Mouse (Mus musculus): ENCODE measurements around the gene Bpifb5. TPM values are rescaled to one million over a fixed set of nuclear protein-coding genes. Genes with fewer than 3 reads are reported as not detected.
"Not testable (repeated sequence)": the region's sequence is repeated elsewhere in the genome, so short reads cannot be mapped to it uniquely, and the experiment has no call there.

Bpifb5 gene
- total and polyA plus RNA-seq, 3 experiments = 0.11 TPM; not detected in 2

GRCm38 (mm10) chr2:154255770-154256169 lies 32.2 kb downstream of the Bpifb5 start:
- ATAC-seq (ENCODE audit: extremely low read depth, insufficient number of reproducible peaks, low FRiP score, poor library complexity, severe bottlenecking) = no peak
- Histone ChIP-seq H3K36me3 (replicated peaks) (no peaks in the 10 kb centered on the region), H3K27me3 (ENCODE audit: insufficient read depth, low read length) (no peaks in the 10 kb centered on the region), H3K4me3 (ENCODE audit: low read depth, low read length) (no peak overlapping the region), H3K9me3 (replicated peaks) (no peaks in the 10 kb centered on the region), H3K4me1 (ENCODE audit: insufficient read depth, low read depth, low read length) (no peaks in the 10 kb centered on the region)
- TF ChIP-seq GATA2 (IDR thresholded peaks at IDR 0.05; ENCODE audit: borderline replicate concordance, low read depth, low read length) (no peak), TAL1 (conservative IDR thresholded peaks at IDR 0.05; ENCODE audit: low read depth, low read length) (no peak)
- no peak for DNase-seq (ENCODE audit: low spot score)

GRCm38 (mm10) chr2:154257554-154257953 lies 34.0 kb downstream of the Bpifb5 start, which contains the start of gene Bpifb9a:
TSS of gene Bpifb9a (plus strand) at chr2:154257854.
- not testable (repeated sequence) for H3K4me3 ChIP-seq (ENCODE audit: low read depth, low read length); H3K4me1 ChIP-seq (ENCODE audit: insufficient read depth, low read depth, low read length); H3K36me3 ChIP-seq (replicated peaks); H3K27me3 ChIP-seq (ENCODE audit: insufficient read depth, low read length); DNase-seq (ENCODE audit: low spot score); ATAC-seq (ENCODE audit: extremely low read depth, insufficient number of reproducible peaks, low FRiP score, poor library complexity, severe bottlenecking); H3K9me3 ChIP-seq (replicated peaks)

GRCm38 (mm10) chr2:154264397-154264796 lies 40.9 kb downstream of the Bpifb5 start:
- H3K9me3 ChIP-seq (replicated peaks); ATAC-seq (ENCODE audit: extremely low read depth, insufficient number of reproducible peaks, low FRiP score, poor library complexity, severe bottlenecking); H3K36me3 ChIP-seq (replicated peaks); H3K27me3 ChIP-seq (ENCODE audit: insufficient read depth, low read length); DNase-seq (ENCODE audit: low spot score); H3K4me3 ChIP-seq (ENCODE audit: low read depth, low read length); H3K4me1 ChIP-seq (ENCODE audit: insufficient read depth, low read depth, low read length): not testable (repeated sequence)

Other genes with a start within 250 kb of the Bpifb5 start
- gene Bpifa6, start 248.8 kb upstream of the Bpifb5 start, total RNA-seq (2014; fragmentation: Nextera tagmentation) = not detected in 2 replicates
- not detected in 2 replicates for gene Bpifa6, start 248.8 kb upstream of the Bpifb5 start, total RNA-seq (2017)
- gene Bpifa6, start 248.8 kb upstream of the Bpifb5 start, polyA plus RNA-seq (2012) = not detected in 2 replicates
- gene Bpifa2, start 215.5 kb upstream of the Bpifb5 start, total RNA-seq (2014; fragmentation: Nextera tagmentation) = not detected in 2 replicates
- gene Bpifa2, start 215.5 kb upstream of the Bpifb5 start, total RNA-seq (2017) = 0.49 TPM in 1 of 2 replicates, not detected in the other
- gene Bpifa2, start 215.5 kb upstream of the Bpifb5 start, polyA plus RNA-seq (2012) = not detected in 2 replicates
- not detected in 2 replicates for gene Bpifa3, start 93.4 kb upstream of the Bpifb5 start, total RNA-seq (2014; fragmentation: Nextera tagmentation)
- not detected in 2 replicates for gene Bpifa3, start 93.4 kb upstream of the Bpifb5 start, total RNA-seq (2017)
- not detected in 2 replicates for gene Bpifa3, start 93.4 kb upstream of the Bpifb5 start, polyA plus RNA-seq (2012)
- not detected in 2 replicates for gene Bpifa1, start 80.9 kb upstream of the Bpifb5 start, total RNA-seq (2014; fragmentation: Nextera tagmentation)
- not detected in 2 replicates for gene Bpifa1, start 80.9 kb upstream of the Bpifb5 start, total RNA-seq (2017)
- gene Bpifa1, start 80.9 kb upstream of the Bpifb5 start, polyA plus RNA-seq (2012) = not detected in 2 replicates
- gene Bpifa5, start 61.1 kb upstream of the Bpifb5 start, total RNA-seq (2014; fragmentation: Nextera tagmentation) = not detected in 2 replicates
- not detected in 2 replicates for gene Bpifa5, start 61.1 kb upstream of the Bpifb5 start, total RNA-seq (2017)
- not detected in 2 replicates for gene Bpifa5, start 61.1 kb upstream of the Bpifb5 start, polyA plus RNA-seq (2012)
- gene Bpifb1, start 32.9 kb upstream of the Bpifb5 start, total RNA-seq (2014; fragmentation: Nextera tagmentation) = not detected in 2 replicates
- gene Bpifb1, start 32.9 kb upstream of the Bpifb5 start, total RNA-seq (2017) = 0.05 TPM in 1 of 2 replicates, not detected in the other
- not detected in 2 replicates for gene Bpifb1, start 32.9 kb upstream of the Bpifb5 start, polyA plus RNA-seq (2012)
- gene Bpifb9a, start 34.1 kb downstream of the Bpifb5 start, total RNA-seq (2014; fragmentation: Nextera tagmentation) = not detected in 2 replicates
- 0.22 TPM in 1 of 2 replicates, not detected in the other for gene Bpifb9a, start 34.1 kb downstream of the Bpifb5 start, total RNA-seq (2017)
- gene Bpifb9a, start 34.1 kb downstream of the Bpifb5 start, polyA plus RNA-seq (2012) = not detected in 2 replicates
- gene Bpifb9b, start 83.5 kb downstream of the Bpifb5 start, total RNA-seq (2014; fragmentation: Nextera tagmentation) = not detected in 2 replicates
- not detected in 2 replicates for gene Bpifb9b, start 83.5 kb downstream of the Bpifb5 start, total RNA-seq (2017)
- not detected in 2 replicates for gene Bpifb9b, start 83.5 kb downstream of the Bpifb5 start, polyA plus RNA-seq (2012)
- gene Cdk5rap1, start 149.3 kb downstream of the Bpifb5 start, total RNA-seq (2014; fragmentation: Nextera tagmentation) = 20.0 and 24.8 TPM in 2 replicates
- gene Cdk5rap1, start 149.3 kb downstream of the Bpifb5 start, total RNA-seq (2017) = 21.7 and 21.8 TPM in 2 replicates
- 0.81 and 1.2 TPM in 2 replicates for gene Cdk5rap1, start 149.3 kb downstream of the Bpifb5 start, polyA plus RNA-seq (2012)
- not detected in 2 replicates for gene Snta1, start 184.4 kb downstream of the Bpifb5 start, total RNA-seq (2014; fragmentation: Nextera tagmentation)
- not detected in 2 replicates for gene Snta1, start 184.4 kb downstream of the Bpifb5 start, total RNA-seq (2017)
- not detected in 2 replicates for gene Snta1, start 184.4 kb downstream of the Bpifb5 start, polyA plus RNA-seq (2012)
- gene Cbfa2t2, start 212.7 kb downstream of the Bpifb5 start, total RNA-seq (2014; fragmentation: Nextera tagmentation) = 29.8 and 34.6 TPM in 2 replicates
- 13.4 and 13.7 TPM in 2 replicates for gene Cbfa2t2, start 212.7 kb downstream of the Bpifb5 start, total RNA-seq (2017)
- 7.3 and 7.8 TPM in 2 replicates for gene Cbfa2t2, start 212.7 kb downstream of the Bpifb5 start, polyA plus RNA-seq (2012)